Mouse (Mus musculus) left cerebral cortex, postnatal 10 days (tissue): ENCODE measurements around the gene Exosc6. TPM values are rescaled to one million over a fixed set of nuclear protein-coding genes. Genes with fewer than 3 reads are reported as not detected.
"Not testable (repeated sequence)": the region's sequence is repeated elsewhere in the genome, so short reads cannot be mapped to it uniquely, and the experiment has no call there.

Experiments
- DNase-seq, 2 experiments: peaks; one replicate each; pipeline ENCODE4 v3.0.0; 2021 to 2022; ENCODE audit warnings: low spot score in 2 of 2, mixed read lengths in 1 of 2; ENCODE audit errors: extremely low spot score in 1 of 2
- intact Hi-C: fragments of 180-260 bp; cut with DNase I; formaldehyde crosslinking; loops from one replicate; pipeline ENCODE4 v1.15.1; 2025
- total RNA-seq, 2 experiments: library from RNA; stranded (reverse); gene quantifications; 2 replicates each; pipeline ENCODE4 v1.2.3; 2021

The Exosc6 gene
- not detected for total RNA-seq

DNA sequence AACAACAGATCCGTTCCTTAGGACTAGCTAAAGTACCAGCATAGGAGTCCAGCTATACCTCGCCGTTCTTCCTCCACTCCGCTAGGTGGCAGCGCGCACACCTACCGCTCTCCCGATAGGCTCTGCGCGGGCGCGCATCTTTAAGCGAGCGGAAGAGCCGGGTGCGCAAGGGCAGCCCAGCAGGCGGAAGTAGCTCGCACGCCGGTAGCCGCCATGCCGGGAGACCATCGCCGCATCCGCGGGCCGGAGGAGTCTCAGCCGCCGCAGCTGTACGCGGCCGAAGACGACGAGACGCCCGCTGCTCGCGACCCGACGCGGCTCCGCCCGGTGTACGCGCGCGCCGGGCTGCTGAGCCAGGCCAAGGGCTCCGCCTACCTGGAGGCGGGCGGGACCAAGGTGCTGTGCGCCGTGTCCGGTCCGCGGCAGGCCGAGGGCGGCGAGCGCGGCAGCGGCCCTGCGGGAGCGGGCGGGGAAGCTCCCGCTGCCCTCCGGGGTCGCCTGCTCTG, at the start of gene Exosc6:
Exosc6 (plus strand) TSS at position 182 of the 506 bp plus-strand sequence.
- peak; percentile 87 to 95 for DNase-seq

DNA sequence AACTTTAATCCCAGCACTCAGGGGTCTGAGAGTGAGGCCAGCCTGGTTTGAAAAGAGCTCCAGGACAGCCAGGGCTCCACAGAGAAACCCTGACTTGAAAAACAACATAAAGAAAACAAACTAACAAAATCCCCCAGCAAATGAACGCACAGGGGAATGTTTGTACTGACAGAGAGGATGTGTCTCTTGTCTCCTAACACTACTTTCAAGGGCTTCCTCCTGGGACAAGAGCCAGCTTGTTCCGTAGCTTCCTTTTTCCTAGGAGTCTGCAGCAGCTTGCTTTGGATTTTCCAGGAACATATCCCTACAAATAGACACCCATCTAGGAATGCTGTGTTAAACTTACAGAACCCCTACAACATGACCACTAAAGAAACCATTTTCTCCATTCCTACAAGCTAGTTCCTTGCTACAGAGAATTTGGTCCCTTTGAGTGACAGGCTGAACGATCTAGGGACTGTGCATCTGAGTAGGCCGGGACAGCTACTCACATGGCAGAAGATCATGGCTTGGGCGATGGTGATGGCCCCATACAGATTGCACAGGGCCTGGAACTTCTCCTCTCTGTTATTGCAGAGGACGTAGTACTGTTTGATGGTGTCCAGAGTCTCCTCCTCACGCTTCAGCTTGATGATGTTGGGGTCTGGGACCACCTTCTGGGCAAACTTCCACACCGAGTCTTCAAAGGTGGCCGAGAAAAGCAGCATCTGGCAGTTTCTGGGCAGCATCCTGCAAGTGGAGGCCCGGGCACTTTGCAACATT, 45.7 kb upstream of the Exosc6 start:
- DNase-seq, result not testable (repeated sequence)
- intact Hi-C loops, result loop anchor here (10.0 kb wide), 1 partner anchor 154 kb away; no protein-coding TSS in a partner anchor

More for the DNA sequence above, at the start of gene Exosc6:
- intact Hi-C loops, result loop anchor here (2.0 kb wide), 1 partner anchor 35 kb away; no protein-coding TSS in a partner anchor

DNA sequence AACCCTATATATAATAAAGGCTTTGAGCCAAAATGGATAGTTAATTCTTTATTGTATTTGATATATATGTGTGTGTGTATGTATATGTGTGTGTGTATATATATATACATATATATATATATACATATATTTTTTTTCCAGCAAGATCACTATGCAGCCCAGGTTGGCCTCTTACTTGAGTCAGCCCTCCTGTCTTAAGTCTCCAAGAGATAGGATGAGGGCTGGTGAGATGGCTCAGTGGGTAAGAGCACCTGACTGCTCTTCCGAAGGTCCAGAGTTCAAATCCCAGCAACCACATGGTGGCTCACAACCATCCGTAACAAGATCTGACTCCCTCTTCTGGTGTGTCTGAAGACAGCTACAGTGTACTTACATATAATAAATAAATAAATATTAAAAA, 29.5 kb upstream of the Exosc6 start:
- intact Hi-C loops, DNase-seq: not testable (repeated sequence)

DNA sequence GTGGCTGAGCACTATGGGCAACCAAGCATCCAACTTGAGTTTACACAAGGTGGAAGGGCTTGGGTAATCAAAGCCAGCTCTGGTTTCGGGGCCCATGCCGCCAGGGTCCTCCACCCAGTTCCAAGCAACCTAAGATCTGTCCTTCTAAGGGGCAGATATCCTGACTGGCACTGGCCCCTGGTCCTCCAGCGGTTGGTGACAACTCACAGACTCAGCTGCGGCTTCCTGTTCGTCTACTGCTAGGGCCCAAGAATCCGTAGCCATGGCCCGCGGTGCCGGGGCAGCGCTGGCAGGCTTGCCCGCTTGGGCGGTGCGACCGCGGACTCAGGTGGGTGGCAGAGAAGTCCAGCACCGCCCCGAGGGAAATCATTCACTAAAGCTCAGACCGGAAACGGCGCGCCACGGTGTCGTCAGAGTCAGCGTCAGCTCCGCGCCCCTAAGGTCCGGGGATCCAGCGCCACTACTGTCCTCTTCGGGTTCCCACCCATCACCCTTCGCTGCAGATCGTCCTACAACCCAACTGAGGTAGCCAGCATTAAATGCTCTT, 28.7 kb upstream of the Exosc6 start:
- peak; percentile 83 to 92 for DNase-seq
- intact Hi-C loops, result no loop called here

DNA sequence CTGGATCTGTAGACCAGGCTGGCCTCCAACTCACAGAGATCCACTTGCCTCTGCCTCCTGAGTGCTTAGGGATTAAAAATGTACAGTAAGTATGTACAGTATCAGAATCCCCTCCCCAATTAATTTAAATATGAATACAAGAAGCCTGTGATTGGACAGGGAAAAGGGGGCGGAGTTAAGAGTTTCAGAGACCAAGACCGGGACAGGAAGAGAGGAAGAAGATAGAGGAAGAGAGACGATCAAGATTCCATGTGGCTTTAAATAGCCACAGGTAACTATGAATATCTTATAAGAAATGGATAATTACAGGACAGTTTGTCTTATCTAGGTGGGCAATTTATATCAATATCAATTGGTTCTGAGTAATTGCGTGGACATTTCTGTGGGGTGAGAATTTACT, 26.6 kb upstream of the Exosc6 start:
- intact Hi-C loops, result no loop called here
- DNase-seq, result no peak

DNA sequence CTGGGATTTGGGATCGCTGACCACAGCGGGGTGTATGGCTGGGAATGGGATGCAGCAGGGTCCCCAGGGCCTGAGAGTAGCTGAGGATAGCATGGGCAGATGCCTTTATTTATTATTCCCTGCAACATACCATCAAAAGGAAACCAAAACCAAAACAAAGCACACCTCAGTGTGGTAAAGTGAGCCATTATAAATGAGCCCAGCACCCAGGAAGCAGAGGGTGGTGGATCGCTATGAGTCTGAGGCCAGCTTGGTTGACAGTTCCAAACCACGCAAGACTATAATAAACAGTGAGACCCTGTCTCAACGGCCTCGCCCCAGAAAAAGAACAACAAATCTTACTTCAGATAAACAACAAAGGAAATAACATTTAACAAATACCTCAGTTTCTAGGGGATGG, 26.1 kb upstream of the Exosc6 start:
- DNase-seq, result no peak
- intact Hi-C loops, result no loop called here

DNA sequence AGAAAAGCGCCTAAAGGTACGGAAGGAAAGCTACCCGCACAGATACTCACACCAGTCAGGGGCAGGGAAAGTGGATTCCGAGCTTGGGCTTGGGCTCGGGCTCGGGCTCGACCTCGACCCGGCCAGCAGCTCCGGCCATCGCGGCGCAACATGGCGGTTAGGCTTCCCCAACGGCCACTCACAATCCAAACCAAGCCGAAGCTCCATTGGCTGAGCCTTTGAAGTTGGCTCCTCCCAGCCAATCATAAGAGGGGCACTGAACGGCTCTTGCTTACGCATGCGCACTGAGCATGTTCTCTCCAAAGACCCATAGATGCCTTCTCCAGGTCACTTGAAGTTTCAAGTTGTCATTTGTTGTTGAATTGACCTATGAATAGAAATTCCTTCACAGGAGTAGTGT, 24.6 kb upstream of the Exosc6 start, which contains the start of gene Ddx19b:
Ddx19b (minus strand) TSS at position 180 of the 400 bp plus-strand sequence.
- intact Hi-C loops, result no loop called here
- no peak for DNase-seq

DNA sequence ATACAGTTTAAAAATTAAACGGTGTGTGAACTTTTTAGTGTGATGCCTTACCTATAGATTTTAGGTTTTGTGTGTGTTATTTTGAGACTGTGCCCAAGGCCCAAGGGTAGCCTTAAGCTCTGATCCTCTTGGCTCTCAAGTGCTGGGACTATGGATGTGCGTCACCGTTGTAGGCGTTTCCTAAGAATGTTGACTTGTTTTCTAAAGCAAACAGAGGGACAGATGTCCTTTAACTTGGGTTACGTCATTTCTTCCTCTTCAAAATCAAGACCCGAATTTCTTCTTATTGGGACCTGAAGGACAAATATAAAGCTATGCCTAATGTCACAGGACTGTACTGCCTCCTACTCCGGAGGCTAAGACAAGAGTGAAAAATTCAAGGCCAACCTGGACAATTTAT, 23.2 kb upstream of the Exosc6 start, which contains the start of gene Aars:
Aars (plus strand) TSS at position 229 of the 400 bp plus-strand sequence.
- no peak for DNase-seq
- intact Hi-C loops, result no loop called here

DNA sequence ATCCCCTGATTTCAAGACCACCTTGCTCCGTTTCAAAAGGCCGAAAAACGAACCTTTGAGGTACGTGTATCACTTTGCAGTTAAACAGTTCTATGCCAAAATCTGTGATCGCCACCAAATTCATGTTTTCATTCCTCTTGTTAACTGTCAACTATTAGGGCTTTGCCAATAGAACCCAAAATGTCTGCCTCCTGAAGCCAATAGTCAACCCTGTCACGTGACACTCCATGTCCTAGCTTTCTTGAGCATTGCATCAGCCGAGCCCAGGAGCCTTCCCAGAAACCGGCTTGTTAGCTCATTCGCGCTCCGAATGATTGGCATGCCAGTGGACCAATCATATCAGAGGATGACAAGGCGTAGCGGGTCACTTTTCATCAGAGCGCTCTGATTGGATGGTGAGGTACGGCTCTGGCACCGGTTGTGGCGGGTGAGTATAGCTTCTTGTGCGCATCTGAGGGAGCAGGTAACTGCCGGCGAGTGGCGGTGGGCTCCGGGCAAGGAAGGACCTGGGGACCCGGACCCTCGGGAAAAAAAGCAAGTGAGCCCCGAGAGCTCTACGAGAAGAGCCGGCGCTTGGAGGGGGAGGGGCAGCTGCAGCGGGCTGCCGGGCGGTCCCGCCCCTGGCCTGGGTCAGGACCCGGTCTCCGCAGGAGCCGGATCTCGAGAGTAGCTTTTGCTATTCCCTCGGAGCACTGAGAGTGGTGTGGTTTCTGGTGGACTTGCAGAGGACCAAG, 22.5 kb upstream of the Exosc6 start:
- DNase-seq, result peak; percentile 98 to 100
- intact Hi-C loops, result no loop called here

DNA sequence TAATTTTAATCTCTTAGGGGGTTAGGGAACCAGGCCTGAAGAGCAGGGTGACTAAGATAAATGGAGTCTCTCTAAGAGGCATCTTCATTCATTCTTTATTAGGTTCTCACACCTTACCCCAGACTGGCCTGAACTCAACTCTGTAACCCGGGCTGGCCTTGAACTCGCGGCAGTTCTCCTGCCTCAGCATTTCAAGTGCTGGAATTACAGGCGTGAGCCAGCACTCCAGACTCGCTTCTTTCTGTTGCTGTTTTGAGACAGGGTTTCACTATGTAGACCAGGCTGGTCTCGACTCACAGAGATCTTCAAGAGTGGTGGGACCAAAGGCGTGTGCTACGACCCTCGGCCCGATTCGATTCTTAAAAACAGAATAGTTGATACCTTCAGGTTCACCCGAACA, 21.9 kb upstream of the Exosc6 start:
- intact Hi-C loops, result no loop called here
- no peak for DNase-seq

DNA sequence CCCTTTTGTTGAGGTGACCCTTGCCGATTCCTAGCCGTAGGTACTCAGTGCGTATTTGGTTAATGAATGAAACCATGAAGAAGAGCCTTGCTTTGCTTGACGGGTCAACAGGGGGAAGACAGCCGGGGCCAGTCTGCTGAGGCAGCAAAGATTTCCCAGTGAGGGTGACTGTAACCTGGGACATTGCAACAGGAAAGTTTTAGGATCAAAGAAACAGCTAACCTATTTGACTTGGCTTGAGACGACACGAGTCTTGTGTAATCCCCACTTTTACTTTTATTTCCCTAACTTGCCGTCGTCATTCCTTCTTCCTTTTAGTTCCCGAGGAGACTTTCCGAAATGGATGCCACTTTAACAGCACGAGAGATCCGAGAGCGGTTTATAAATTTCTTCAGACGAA, 19.5 kb upstream of the Exosc6 start:
- DNase-seq, result no peak
- intact Hi-C loops, result no loop called here

DNA sequence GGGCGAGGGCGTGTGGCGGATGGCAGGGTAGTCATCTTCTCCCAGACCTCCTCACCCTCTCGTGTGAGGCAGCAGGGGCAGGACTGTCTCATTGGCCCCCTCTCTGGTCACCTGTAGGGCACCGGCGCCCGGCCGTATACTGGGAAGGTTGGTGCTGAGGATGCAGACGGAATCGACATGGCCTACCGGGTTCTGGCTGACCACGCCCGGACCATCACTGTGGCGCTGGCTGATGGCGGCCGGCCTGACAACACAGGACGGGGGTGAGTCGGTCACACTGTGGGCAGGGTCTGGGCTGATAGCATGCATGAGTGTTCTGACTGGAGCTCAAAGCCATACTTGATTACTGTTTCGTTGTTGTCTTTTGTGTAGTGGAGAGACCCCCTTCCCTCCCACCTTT, 13.6 kb upstream of the Exosc6 start:
- intact Hi-C loops, result loop anchor here (10.0 kb wide), 1 partner anchor 58 kb away; no protein-coding TSS in a partner anchor
- DNase-seq, result no peak

DNA sequence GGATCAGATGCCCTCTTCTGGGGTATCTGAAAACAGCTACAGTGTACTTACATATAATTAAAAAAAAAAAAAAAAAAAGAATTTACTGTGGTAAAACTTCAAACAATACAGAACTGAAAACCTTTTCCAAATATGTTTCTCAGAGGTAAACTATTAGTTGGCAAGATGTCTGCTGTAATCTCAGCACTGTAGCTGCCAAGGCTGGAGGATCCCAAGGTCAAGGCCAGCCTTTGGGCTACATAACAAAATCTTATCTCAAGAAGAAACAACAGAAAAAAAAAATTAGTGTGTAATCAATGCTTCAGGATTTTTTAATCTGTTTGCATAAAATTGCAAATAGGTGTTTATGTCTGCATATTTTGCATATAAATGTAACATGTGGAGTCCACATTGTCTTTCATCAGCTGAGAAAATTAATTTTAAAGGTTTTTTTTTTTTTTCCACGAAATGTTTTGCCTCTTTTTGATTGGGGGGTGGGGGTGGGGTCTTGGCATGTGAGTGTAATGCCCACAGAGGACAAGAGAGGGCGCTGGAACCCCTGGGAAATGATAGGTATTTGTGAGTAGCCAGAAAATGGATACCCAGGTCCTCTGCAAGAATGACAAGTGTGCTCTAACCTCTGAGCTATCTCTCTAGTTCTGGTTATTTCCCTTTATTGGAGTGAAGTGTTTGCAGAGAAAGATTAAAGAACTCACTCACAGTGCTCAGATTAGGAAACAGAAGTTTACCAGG, 12.0 kb upstream of the Exosc6 start:
- intact Hi-C loops, result loop anchor here (10.0 kb wide), 1 partner anchor 59 kb away; no protein-coding TSS in a partner anchor
- no peak for DNase-seq

DNA sequence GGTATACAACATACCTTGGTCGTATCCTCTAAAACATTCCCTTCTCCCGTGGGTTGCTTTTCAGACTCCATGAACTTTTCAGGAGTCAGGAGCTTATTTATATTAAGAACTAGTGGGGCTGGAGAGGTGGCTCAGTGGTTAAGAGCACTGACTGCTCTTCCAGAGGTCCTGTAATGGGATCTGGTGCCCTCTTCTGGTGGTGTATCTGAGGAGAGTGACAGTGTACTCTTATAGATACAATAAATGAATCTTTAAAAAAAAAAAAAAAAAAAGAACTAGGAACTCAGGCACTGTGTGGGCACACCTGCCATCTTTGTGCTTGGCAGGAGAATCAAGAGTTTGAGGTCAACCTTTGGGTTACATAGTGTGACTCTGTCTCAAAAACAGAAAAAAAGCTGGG, 7.4 kb upstream of the Exosc6 start:
- no peak for DNase-seq
- intact Hi-C loops, result loop anchor here (10.0 kb wide), 1 partner anchor 64 kb away; no protein-coding TSS in a partner anchor

DNA sequence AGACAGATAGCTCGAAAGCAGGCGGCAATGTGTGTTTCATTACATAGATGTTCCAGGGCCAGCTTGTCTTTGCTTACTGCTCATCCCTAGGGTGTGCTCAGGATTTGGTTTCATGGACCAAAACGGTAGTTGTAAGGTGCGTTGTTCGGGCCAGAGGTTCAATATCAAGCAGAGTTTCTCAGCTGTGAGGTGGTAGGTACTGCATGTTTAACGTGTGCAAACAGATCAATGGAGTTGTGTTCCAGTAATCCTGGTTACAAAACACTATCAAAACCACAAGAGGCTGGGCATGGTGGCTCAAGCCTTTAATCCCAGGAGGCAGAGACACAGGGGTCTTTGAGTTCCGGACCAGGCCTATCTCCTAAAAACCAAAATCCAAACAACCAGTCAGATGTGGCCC, 7.0 kb upstream of the Exosc6 start:
- no peak for DNase-seq
- intact Hi-C loops, result loop anchor here (10.0 kb wide), 1 partner anchor 64 kb away; no protein-coding TSS in a partner anchor

DNA sequence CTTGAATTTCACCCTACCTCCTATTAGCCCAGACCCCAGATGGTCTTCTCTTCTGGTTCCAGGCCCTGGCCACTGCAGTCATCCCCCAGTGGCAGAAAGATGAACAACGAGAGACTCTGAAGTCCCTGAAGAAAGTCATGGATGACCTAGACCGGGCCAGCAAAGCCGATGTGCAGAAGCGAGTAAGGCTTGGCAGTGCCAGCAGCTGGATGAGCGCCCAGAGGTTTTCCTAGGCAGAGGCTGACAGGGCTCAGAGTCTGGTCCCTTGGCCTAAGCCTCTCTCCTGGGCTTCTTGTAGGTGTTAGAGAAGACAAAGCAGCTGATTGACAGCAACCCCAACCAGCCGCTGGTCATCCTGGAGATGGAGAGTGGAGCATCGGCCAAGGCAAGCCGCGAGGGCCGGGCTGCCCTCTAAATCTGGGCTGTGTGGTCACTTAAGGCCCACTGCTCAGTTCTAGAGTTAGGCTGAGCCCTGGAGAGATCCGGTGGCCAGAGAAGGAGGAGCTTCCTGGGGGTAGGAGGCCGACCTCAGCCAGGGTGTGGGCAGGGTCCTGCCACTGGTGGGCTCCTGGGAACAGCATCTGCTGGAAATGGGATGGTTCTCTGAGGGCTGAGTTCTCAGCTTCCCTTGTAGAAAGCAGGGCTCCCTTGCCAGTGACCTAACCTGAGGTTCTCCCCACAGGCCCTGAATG, 2.2 kb upstream of the Exosc6 start:
- intact Hi-C loops, result no loop called here
- DNase-seq, result peak in 1 of 2 experiments; percentile 39

DNA sequence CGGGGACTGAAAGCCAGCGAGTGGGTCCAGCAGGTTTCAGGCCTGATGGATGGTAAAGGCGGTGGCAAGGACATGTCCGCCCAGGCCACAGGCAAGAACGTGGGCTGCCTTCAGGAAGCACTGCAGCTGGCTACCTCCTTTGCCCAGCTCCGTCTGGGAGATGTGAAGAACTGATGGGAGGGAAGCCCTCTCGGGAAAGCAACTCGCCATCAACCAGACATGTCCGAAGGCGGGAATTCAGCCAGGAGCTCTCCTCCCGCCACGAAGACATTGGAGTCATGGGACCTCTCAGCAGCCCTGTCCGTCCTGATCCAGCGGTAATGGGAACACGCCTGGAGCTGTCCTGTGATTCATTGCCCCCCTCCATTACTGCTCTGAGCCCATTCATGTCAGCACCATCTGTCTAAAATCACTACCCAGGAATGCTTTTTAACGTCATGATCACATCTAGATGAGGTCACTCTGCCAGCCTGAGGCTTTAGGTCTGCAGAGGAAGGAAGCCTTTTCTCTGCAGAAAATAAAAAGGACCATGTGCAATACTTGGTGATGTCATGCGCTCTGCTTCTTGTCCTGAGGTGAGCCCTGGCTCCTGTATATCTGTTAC, 1.0 kb upstream of the Exosc6 start:
- intact Hi-C loops, result no loop called here
- DNase-seq, result no peak

DNA sequence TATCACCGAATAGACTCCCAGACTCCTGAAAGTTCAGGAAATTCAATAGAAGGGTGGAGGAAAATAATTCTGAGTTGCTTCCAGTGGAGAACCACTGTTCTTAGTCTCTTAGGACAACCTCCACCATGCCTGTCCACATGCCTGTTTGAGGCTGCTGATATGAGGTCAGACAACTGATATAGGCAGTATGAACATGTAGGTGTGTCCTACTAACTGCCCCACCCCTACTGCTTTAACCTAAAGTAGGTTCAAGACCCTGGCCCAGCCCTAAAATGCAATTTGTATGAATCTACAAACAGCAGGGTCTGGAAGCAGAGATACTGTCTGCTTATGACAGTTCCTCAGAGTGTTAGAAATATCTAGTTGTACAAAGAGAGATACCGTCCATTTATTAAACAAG, 478 bp upstream of the Exosc6 start:
- intact Hi-C loops, result loop anchor here (2.0 kb wide), 1 partner anchor 35 kb away; no protein-coding TSS in a partner anchor
- DNase-seq, result no peak
